Mouse (Mus musculus) B cell, adult 62 days (primary cell): ENCODE measurements around the gene Wfikkn2. TPM values are rescaled to one million over a fixed set of nuclear protein-coding genes. Genes with fewer than 3 reads are reported as not detected.

ENCODE experiments used
- total RNA-seq: library from RNA; stranded (reverse); gene quantifications from 4 replicates; pipeline ENCODE4 v1.2.4, GENCODE M21; 2023

Gene Wfikkn2
- not detected in 4 replicates for total RNA-seq

DNA sequence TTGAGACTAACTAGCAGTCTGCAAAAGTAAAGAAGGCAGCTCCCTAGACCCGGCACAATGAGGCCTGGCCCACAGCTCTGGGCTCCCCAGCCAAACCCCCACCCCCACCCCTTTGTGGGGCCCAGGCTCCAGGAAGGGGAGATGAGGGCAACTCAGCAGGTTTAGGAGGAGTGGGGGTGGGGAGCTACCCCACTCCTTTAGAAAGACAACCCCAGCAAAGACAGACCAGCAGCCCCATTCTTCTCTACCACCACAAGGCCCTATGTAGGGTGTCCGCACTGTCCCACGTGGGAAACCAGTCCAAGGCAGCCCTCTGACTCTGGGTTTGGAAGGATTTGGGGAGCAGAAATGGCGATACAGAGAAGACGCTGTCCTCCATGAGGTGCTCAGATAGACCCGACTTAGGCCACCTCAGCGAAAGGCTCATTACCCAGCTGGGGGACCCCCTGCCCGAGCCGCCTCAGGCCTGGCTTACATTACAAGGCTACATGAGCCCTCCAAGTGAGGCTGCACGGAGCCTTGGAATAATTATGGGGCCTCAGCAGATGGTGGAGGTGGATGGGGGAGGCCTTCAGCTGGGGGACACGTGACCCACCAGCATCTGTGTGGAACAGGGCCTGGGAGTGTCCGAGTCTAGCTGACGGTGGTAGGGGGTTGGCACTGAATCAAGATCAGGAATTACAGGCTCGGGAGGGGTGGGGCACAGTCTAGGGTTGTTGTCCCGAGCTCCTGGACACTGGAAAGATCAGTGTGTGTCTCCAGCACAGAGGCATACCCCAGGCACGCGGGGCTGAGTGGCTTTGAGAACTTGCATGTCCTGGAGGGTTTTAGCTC is at the start of gene Wfikkn2:
Wfikkn2 (minus strand) TSS at position 51 of the 834 bp plus-strand sequence.

GRCm38 (mm10) chr11:94281199-94282181 is 35.7 kb upstream of the Wfikkn2 start, which contains the start of gene Gm21885:
TSS of gene Gm21885 (plus strand) at chr11:94281873.

DNA sequence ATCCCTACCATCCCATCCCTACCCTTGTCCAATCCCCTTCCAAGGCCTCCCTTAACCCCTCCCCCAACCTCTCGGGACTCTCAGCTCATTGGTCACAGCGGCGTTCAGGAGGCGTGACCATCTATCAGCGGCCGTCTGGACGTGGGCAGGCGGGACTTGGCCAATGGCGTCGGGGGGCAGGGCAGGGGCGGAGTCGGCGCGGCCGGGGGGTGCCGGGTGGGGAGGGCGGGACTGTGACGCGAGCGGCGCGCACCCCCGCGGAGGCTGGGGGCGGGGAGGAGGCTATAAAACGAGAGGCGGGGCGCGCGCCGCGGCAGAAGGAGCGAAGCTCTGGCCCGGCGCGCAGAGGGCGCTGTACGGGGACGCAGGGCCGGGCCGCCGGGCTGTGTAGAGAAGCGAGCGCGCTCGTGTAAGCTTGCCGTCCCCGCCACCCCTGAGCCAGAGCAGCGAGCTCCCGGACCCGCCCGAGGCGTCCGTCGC is 34.6 kb downstream of the Wfikkn2 start, which contains the start of gene Tob1:
Tob1 (plus strand) TSS at position 331 of the 480 bp plus-strand sequence.

Other genes starting within 250 kb of the Wfikkn2 start
- gene Spag9, start 249.9 kb downstream of the Wfikkn2 start, total RNA-seq: 199 to 224 TPM (median 200 TPM) in 4 replicates
- 33.6 to 39.7 TPM (median 36.1 TPM) in 4 replicates for gene Tob1, start 34.6 kb downstream of the Wfikkn2 start, total RNA-seq
- not detected in 4 replicates for gene Gm21885, start 35.9 kb upstream of the Wfikkn2 start, total RNA-seq
- 119 to 127 TPM (median 123 TPM) in 4 replicates for gene Luc7l3, start 76.0 kb upstream of the Wfikkn2 start, total RNA-seq
- 57.4 to 62.7 TPM (median 59.3 TPM) in 4 replicates for gene Ankrd40, start 82.0 kb upstream of the Wfikkn2 start, total RNA-seq
- 1.1 to 1.9 TPM (median 1.4 TPM) in 4 replicates for gene Abcc3, start 147.0 kb upstream of the Wfikkn2 start, total RNA-seq
- 0.21 TPM in 1 of 4 replicates, not detected in the others for gene Cacna1g, start 228.2 kb upstream of the Wfikkn2 start, total RNA-seq
- gene Spata20, start 240.2 kb upstream of the Wfikkn2 start, total RNA-seq: not detected in 4 replicates